Mouse (Mus musculus) midbrain, embryonic 15.5 days (tissue): Measurements from ENCODE around the gene Dcaf1. TPM values are rescaled to one million over a fixed set of nuclear protein-coding genes. Genes with fewer than 3 reads are reported as not detected.
A peak's percentile ranks its signal among the peaks of the same experiment; 100 is the strongest.

Source experiments
- ATAC-seq: fragments of 200-750 bp; cut with Nextera tagmentation; replicated peaks from 2 replicates; pipeline ENCODE4 v1.8.0; 2017; ENCODE audit warnings: moderate TSS enrichment
- H3K27ac ChIP-seq: fragments of 300-500 bp; sonication (generic); 2 replicates; pipeline ENCODE4 v1.5.1; 2015; ENCODE audit warnings: mild to moderate bottlenecking, inconsistent platforms
- H3K27me3 ChIP-seq: fragments of 300-500 bp; sonication (generic); replicated peaks from 2 replicates; pipeline ENCODE4 v1.6.1; 2015; ENCODE audit warnings: inconsistent platforms
- H3K36me3 ChIP-seq: fragments of 300-500 bp; sonication (generic); replicated peaks from 2 replicates; pipeline ENCODE4 v1.6.1; 2015; ENCODE audit warnings: inconsistent platforms
- H3K4me1 ChIP-seq: fragments of 300-500 bp; sonication (generic); 2 replicates; pipeline ENCODE4 v1.6.1; 2015; ENCODE audit warnings: inconsistent platforms
- H3K4me2 ChIP-seq: fragments of 300-500 bp; sonication (generic); 2 replicates; pipeline ENCODE4 v1.6.1; 2015; ENCODE audit warnings: inconsistent platforms, mild to moderate bottlenecking, moderate library complexity
- H3K4me3 ChIP-seq: fragments of 300-500 bp; sonication (generic); 2 replicates; pipeline ENCODE4 v1.5.1; 2015; ENCODE audit warnings: mild to moderate bottlenecking, inconsistent platforms
- H3K9ac ChIP-seq: fragments of 300-500 bp; sonication (generic); 2 replicates; pipeline ENCODE4 v1.6.1; 2015; ENCODE audit warnings: mild to moderate bottlenecking, inconsistent platforms
- H3K9me3 ChIP-seq: fragments of 300-500 bp; sonication (generic); 2 replicates; pipeline ENCODE4 v1.6.1; 2016; ENCODE audit warnings: inconsistent platforms
- WGBS: fragments of 180-500 bp; shearing (Covaris S2); methylation state at CpG from one replicate; pipeline ENCODE4 v1.1.7; 2015; ENCODE audit warnings: mixed read lengths; 5-methylcytosine and 5-hydroxymethylcytosine counted together
- polyA plus RNA-seq: library from polyadenylated mRNA; unstranded; fragments of >200 nt; fragmentation: Nextera tagmentation; extraction: Ambion mirVana; gene quantifications from 2 replicates; pipeline ENCODE4 v1.2.1, GENCODE M21; 2015

The Dcaf1 gene
- polyA plus RNA-seq, 1 experiment from 2014 or later: 20.9 TPM

GRCm38 (mm10) chr9:106818191-106818590, 3.5 kb upstream of the Dcaf1 start:
- H3K9me3 ChIP-seq: no peaks in the 10 kb centered on the region
- H3K4me1 ChIP-seq: peaks cover 12% of the 10 kb centered on the region
- H3K27me3 ChIP-seq: no peaks in the 10 kb centered on the region
- H3K27ac ChIP-seq: no peak overlapping the region
- no peak overlapping the region for H3K4me3 ChIP-seq
- no peak overlapping the region for H3K9ac ChIP-seq
- ATAC-seq: no peak
- 80% methylated on average over 6 of the region's 6 CpGs for WGBS
- H3K36me3 ChIP-seq: no peaks in the 10 kb centered on the region
- H3K4me2 ChIP-seq: no peak overlapping the region

DNA sequence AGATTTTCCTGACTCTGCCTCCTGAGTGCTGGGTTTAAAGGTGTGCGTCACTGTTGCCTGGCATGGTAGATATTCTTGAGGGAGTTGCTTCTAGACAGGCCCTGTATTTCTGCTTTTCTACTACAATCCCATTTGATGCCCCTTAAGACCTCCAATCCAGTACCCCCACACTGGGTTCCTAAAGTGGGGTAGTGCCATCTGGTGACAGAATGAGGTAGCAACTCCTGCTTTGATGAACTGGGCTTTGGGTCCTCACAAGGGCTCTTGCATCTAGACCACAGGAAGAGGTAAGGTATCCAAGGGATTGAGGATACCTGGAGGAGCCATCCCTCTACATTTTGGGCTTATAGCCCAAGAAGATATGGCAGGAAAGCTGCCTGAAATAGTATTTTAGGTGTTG, 2.5 kb upstream of the Dcaf1 start:
- Histone ChIP-seq H3K4me3 (no peak overlapping the region), H3K27ac (no peak overlapping the region), H3K27me3 (no peaks in the 10 kb centered on the region), H3K36me3 (no peaks in the 10 kb centered on the region), H3K4me2 (no peak overlapping the region), H3K9ac (no peak overlapping the region), H3K4me1 (peaks cover 13% of the 10 kb centered on the region), H3K9me3 (no peaks in the 10 kb centered on the region)
- WGBS: 95% methylated on average over 1 of the region's 1 CpGs
- ATAC-seq: no peak

DNA sequence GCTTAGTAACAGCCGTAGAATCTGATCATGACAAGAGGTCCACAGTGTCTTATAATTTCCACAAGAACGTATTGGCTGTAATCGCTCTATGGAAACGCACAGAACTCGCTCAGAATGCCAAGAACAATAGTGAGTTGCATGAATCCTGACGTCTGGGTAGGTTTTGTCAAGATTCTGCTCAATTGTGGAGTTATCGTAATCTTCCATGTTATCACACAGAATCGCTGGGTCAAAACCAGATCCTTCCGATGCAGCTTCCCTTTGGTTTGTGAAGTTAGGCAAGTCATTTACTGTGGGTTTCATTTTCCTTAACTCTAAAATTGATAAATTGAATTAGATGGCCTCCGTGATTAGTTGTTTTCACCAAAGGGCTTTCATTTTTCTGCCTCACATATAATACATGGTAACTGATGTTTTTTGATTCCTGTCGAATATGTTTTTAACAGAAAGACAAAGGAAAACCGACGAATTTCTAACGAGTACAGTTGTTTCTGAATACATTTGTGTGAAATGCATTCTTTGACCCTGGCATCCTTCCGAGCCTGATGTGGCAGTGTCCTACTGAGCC, 540 bp upstream of the Dcaf1 start:
- ATAC-seq: no peak
- no peaks in the 10 kb centered on the region for H3K9me3 ChIP-seq
- H3K36me3 ChIP-seq: no peaks in the 10 kb centered on the region
- peak overlapping the region; percentile 46 for H3K9ac ChIP-seq
- H3K27ac ChIP-seq: peak overlapping the region; percentile 61
- H3K27me3 ChIP-seq: no peaks in the 10 kb centered on the region
- peak overlapping the region; percentile 88 for H3K4me3 ChIP-seq
- 49% methylated on average over 15 of the region's 15 CpGs for WGBS
- H3K4me2 ChIP-seq: peak overlapping the region; percentile 57
- H3K4me1 ChIP-seq: peaks cover 13% of the 10 kb centered on the region

- ATAC-seq: peak; percentile 68
- Histone ChIP-seq H3K27ac (peak overlapping the region; percentile 91), H3K9ac (peak overlapping the region; percentile 72), H3K4me2 (peak overlapping the region; percentile 98), H3K4me1 (peaks cover 13% of the 10 kb centered on the region), H3K27me3 (no peaks in the 10 kb centered on the region), H3K36me3 (no peaks in the 10 kb centered on the region), H3K9me3 (no peaks in the 10 kb centered on the region), H3K4me3 (peak overlapping the region; percentile 88)
- 3% methylated on average over 32 of the region's 32 CpGs for WGBS
Measured at GRCm38 (mm10) chr9:106822381-106823104, 869 bp downstream of the Dcaf1 start.

GRCm38 (mm10) chr9:106840569-106840968, 18.9 kb downstream of the Dcaf1 start:
- H3K9me3 ChIP-seq: no peaks in the 10 kb centered on the region
- no peaks in the 10 kb centered on the region for H3K27me3 ChIP-seq
- no peak overlapping the region for H3K27ac ChIP-seq
- 98% methylated on average over 1 of the region's 1 CpGs for WGBS
- no peak for ATAC-seq
- H3K4me2 ChIP-seq: no peak overlapping the region
- no peak overlapping the region for H3K9ac ChIP-seq
- H3K4me3 ChIP-seq: no peak overlapping the region
- peaks cover 51% of the 10 kb centered on the region for H3K36me3 ChIP-seq
- no peaks in the 10 kb centered on the region for H3K4me1 ChIP-seq

GRCm38 (mm10) chr9:106842800-106843199, 21.1 kb downstream of the Dcaf1 start:
- no peak overlapping the region for H3K9ac ChIP-seq
- no peaks in the 10 kb centered on the region for H3K9me3 ChIP-seq
- peaks cover 49% of the 10 kb centered on the region for H3K36me3 ChIP-seq
- WGBS: 97% methylated on average over 6 of the region's 6 CpGs
- no peak overlapping the region for H3K27ac ChIP-seq
- H3K4me3 ChIP-seq: no peak overlapping the region
- H3K27me3 ChIP-seq: no peaks in the 10 kb centered on the region
- H3K4me1 ChIP-seq: no peaks in the 10 kb centered on the region
- no peak overlapping the region for H3K4me2 ChIP-seq
- no peak for ATAC-seq

- Histone ChIP-seq H3K27ac (no peak overlapping the region), H3K27me3 (no peaks in the 10 kb centered on the region), H3K4me2 (no peak overlapping the region), H3K36me3 (peaks cover 38% of the 10 kb centered on the region), H3K9me3 (no peaks in the 10 kb centered on the region), H3K4me1 (no peaks in the 10 kb centered on the region), H3K9ac (no peak overlapping the region), H3K4me3 (no peak overlapping the region)
- ATAC-seq: no peak
- WGBS: 91% methylated on average over 3 of the region's 3 CpGs
Measured at GRCm38 (mm10) chr9:106856664-106857063, 35.0 kb downstream of the Dcaf1 start.

DNA sequence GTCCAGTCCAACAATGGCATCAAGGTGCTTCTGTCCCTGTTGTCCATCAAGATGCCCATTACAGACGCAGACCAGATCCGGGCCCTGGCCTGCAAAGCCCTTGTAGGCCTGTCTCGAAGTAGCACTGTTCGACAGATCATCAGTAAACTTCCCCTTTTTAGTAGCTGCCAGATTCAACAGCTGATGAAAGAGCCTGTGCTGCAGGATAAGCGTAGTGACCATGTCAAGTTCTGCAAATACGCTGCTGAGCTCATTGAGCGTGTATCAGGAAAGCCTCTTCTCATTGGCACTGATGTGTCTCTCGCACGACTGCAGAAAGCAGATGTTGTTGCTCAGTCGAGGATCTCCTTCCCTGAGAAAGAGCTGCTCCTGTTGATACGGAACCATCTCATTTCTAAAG, 36.4 kb downstream of the Dcaf1 start:
- no peak for ATAC-seq
- WGBS: 93% methylated on average over 11 of the region's 11 CpGs
- H3K36me3 ChIP-seq: peaks cover 44% of the 10 kb centered on the region
- H3K27ac ChIP-seq: no peak overlapping the region
- no peaks in the 10 kb centered on the region for H3K4me1 ChIP-seq
- no peaks in the 10 kb centered on the region for H3K9me3 ChIP-seq
- no peaks in the 10 kb centered on the region for H3K27me3 ChIP-seq
- H3K4me2 ChIP-seq: no peak overlapping the region
- no peak overlapping the region for H3K4me3 ChIP-seq
- H3K9ac ChIP-seq: no peak overlapping the region

GRCm38 (mm10) chr9:106874216-106874615, 52.5 kb downstream of the Dcaf1 start:
- Histone ChIP-seq H3K9ac (no peak overlapping the region), H3K27ac (no peak overlapping the region), H3K4me1 (no peaks in the 10 kb centered on the region), H3K4me3 (no peak overlapping the region), H3K27me3 (no peaks in the 10 kb centered on the region), H3K36me3 (peaks cover 47% of the 10 kb centered on the region), H3K4me2 (no peak overlapping the region), H3K9me3 (no peaks in the 10 kb centered on the region)
- ATAC-seq: no peak
- WGBS: 88% methylated on average over 5 of the region's 5 CpGs

GRCm38 (mm10) chr9:106876666-106877065, 55.0 kb downstream of the Dcaf1 start:
- no peaks in the 10 kb centered on the region for H3K9me3 ChIP-seq
- no peak for ATAC-seq

DNA sequence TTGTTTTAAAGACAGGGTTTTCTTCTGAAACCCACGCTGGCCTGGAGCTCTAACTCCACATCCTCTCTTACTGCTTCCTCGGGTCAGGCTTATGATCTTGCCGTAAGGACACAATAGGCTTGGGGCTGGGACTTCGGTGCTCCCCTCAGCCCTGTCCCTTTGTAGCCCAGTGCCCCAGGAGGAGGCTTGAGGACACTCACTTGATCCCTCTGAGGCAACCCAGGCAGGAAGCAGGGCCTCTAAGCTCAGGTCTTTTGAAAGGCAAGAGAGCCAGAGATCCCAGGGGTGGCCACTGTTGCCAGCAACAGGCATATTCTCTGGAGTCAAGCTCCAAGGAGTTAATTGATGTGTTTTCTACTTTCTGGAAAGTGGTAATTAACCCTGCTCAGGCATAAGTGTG, 57.8 kb downstream of the Dcaf1 start:
- no peak for ATAC-seq
- no peak overlapping the region for H3K9ac ChIP-seq
- H3K4me2 ChIP-seq: no peak overlapping the region
- peaks cover 36% of the 10 kb centered on the region for H3K4me1 ChIP-seq
- no peak overlapping the region for H3K4me3 ChIP-seq
- H3K36me3 ChIP-seq: peaks cover 55% of the 10 kb centered on the region
- H3K9me3 ChIP-seq: no peaks in the 10 kb centered on the region
- H3K27ac ChIP-seq: no peak overlapping the region
- no peaks in the 10 kb centered on the region for H3K27me3 ChIP-seq
- WGBS: 46% methylated on average over 4 of the region's 4 CpGs

More at GRCm38 (mm10) chr9:106876666-106877065, 55.0 kb downstream of the Dcaf1 start:
- whole genome bisulfite sequencing: 89% methylated on average over 3 of the region's 3 CpGs
- Histone ChIP-seq H3K36me3 (peaks cover 55% of the 10 kb centered on the region), H3K27me3 (no peaks in the 10 kb centered on the region), H3K4me2 (no peak overlapping the region), H3K27ac (no peak overlapping the region), H3K4me3 (no peak overlapping the region), H3K4me1 (peaks cover 8% of the 10 kb centered on the region; the same call in 1 of the 2 replicates), H3K9ac (no peak overlapping the region)

DNA sequence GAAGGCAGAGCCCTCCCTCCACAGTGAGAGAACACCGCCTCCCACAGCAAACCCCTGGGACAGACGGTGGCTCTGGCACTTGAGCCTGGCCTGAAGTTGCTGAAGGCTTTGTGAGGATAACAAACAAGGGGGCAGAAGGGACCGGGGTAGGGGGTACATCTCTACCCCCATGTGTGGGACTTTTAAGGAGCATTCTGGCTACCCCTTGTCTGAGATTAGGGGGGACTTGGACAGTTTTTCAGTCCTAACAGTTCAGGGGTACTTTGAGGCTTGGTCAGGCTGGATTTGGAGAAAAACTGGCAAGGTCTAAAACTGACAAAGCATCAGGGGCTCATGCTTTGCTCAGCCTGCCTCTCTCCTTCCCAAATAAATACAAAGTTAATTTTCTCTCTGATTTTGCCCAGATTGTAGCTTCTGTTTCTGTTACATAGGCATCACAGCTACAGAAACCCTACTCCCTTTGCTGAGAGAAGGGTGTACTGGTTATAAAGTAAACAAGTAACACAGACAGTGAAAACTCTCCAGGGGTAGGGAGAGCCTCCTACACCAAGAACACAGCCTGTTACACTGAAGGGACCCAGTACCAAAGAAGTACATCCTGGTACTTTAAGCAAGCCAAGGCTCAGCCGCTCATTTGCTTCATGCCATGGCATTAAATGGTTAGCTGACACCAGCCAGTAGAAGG, 59.5 kb downstream of the Dcaf1 start:
- Histone ChIP-seq H3K4me3 (no peak overlapping the region), H3K9me3 (no peaks in the 10 kb centered on the region), H3K27ac (no peak overlapping the region), H3K4me2 (no peak overlapping the region), H3K9ac (no peak overlapping the region), H3K27me3 (no peaks in the 10 kb centered on the region), H3K4me1 (peaks cover 51% of the 10 kb centered on the region), H3K36me3 (peaks cover 40% of the 10 kb centered on the region)
- no peak for ATAC-seq
- whole genome bisulfite sequencing: 54% methylated on average over 4 of the region's 4 CpGs
